Mouse (Mus musculus) testis, adult 2 months (tissue): ENCODE results near the gene Arpc1a.

Experiments
- CTCF ChIP-seq: fragments of 200-500 bp; IDR thresholded peaks from 2 replicates; pipeline ENCODE4 v1.5.1; 2012; ENCODE audit warnings: low read depth, mild to moderate bottlenecking, inconsistent platforms, low read length, moderate library complexity; ENCODE audit not compliant: control insufficient read depth, insufficient read depth, insufficient replicate concordance
- POLR2A ChIP-seq: fragments of 200-500 bp; IDR thresholded peaks from 2 replicates; pipeline ENCODE4 v1.6.1; 2012; ENCODE audit warnings: low read depth, mild to moderate bottlenecking, inconsistent platforms, low read length, moderate library complexity; ENCODE audit not compliant: control insufficient read depth

GRCm38 (mm10) chr5:145114606-145115473, 31.2 kb downstream of the Arpc1a start:
- no peak for TF ChIP-seq CTCF
- no peak for TF ChIP-seq POLR2A
